Mouse (Mus musculus) kidney, embryonic 14.5 days (tissue): Measurements from ENCODE around the gene Fry. TPM values are rescaled to one million over a fixed set of nuclear protein-coding genes. Genes with fewer than 3 reads are reported as not detected.

Source experiments
- ATAC-seq: fragments of 200-750 bp; cut with Nextera tagmentation; 2 replicates; pipeline ENCODE4 v1.8.0; 2017; ENCODE audit warnings: moderate number of reproducible peaks, mild to moderate bottlenecking, moderate TSS enrichment, moderate library complexity; ENCODE audit not compliant: low FRiP score, low TSS enrichment
- H3K27ac ChIP-seq: fragments of 300-500 bp; sonication (generic); 2 replicates; pipeline ENCODE4 v1.5.1; 2014; ENCODE audit warnings: low read depth, mild to moderate bottlenecking, low read length, moderate library complexity, mixed read lengths
- H3K27me3 ChIP-seq: fragments of 300-500 bp; sonication (generic); 2 replicates; pipeline ENCODE4 v1.6.1; 2014; ENCODE audit warnings: mild to moderate bottlenecking, low read length; ENCODE audit not compliant: control insufficient read depth, insufficient read depth
- H3K36me3 ChIP-seq: fragments of 300-500 bp; sonication (generic); 2 replicates; pipeline ENCODE4 v1.6.1; 2014; ENCODE audit warnings: low read length, mixed read lengths; ENCODE audit not compliant: control insufficient read depth, insufficient read depth
- H3K4me1 ChIP-seq: fragments of 300-500 bp; sonication (generic); 2 replicates; pipeline ENCODE4 v1.6.1; 2014; ENCODE audit warnings: low read length, mixed read lengths; ENCODE audit not compliant: control insufficient read depth, insufficient read depth
- H3K4me2 ChIP-seq: fragments of 300-500 bp; sonication (generic); replicated peaks from 2 replicates; pipeline ENCODE4 v1.6.1; 2014; ENCODE audit warnings: low read depth, mild to moderate bottlenecking, low read length
- H3K4me3 ChIP-seq: fragments of 300-500 bp; sonication (generic); 2 replicates; pipeline ENCODE4 v1.5.1; 2014; ENCODE audit warnings: mild to moderate bottlenecking, low read length
- H3K9ac ChIP-seq: fragments of 300-500 bp; sonication (generic); 2 replicates; pipeline ENCODE4 v1.6.1; 2014; ENCODE audit warnings: low read depth, mild to moderate bottlenecking, low read length, moderate library complexity
- H3K9me3 ChIP-seq: fragments of 300-500 bp; sonication (generic); 2 replicates; pipeline ENCODE4 v1.6.1; 2016; ENCODE audit warnings: low read length; ENCODE audit not compliant: control insufficient read depth
- WGBS: fragments of 180-500 bp; shearing (Covaris S2); extraction: QIAGEN DNeasy Blood & Tissue Kit; methylation state at CpG from one replicate; pipeline ENCODE4 v1.1.7; 2014; 5-methylcytosine and 5-hydroxymethylcytosine counted together
- polyA plus RNA-seq: library from polyadenylated mRNA; unstranded; fragments of >200 nt; fragmentation: Nextera tagmentation; extraction: Ambion mirVana; gene quantifications from 2 replicates; pipeline ENCODE4 v1.2.1, GENCODE M21; 2014

Fry gene
- polyA plus RNA-seq, 1 experiment from 2014 or later: 8.0 TPM

- 56% methylated on average over 8 of the region's 8 CpGs for WGBS
- peak; percentile 84 for ATAC-seq
- Histone ChIP-seq H3K27me3 (no peaks in the 10 kb centered on the region), H3K4me1 (peaks cover 13% of the 10 kb centered on the region), H3K9ac (no peak overlapping the region), H3K4me3 (no peak overlapping the region), H3K36me3 (no peaks in the 10 kb centered on the region), H3K4me2 (no peak overlapping the region), H3K27ac (peak overlapping the region; percentile 74), H3K9me3 (no peaks in the 10 kb centered on the region)
These were observed 290.5 kb downstream of the Fry start for GRCm38 (mm10) chr5:150408979-150409378.

GRCm38 (mm10) chr5:150409451-150410045 is 291.1 kb downstream of the Fry start:
- H3K27me3 ChIP-seq: no peaks in the 10 kb centered on the region
- H3K4me2 ChIP-seq: no peak overlapping the region
- WGBS: 15% methylated on average over 15 of the region's 15 CpGs
- peaks cover 13% of the 10 kb centered on the region for H3K4me1 ChIP-seq
- H3K9ac ChIP-seq: no peak overlapping the region
- H3K9me3 ChIP-seq: peaks cover under 1% of the 10 kb centered on the region; the same call in 1 of the 2 replicates
- no peak overlapping the region for H3K4me3 ChIP-seq
- peaks cover 3% of the 10 kb centered on the region; the same call in 1 of the 2 replicates for H3K36me3 ChIP-seq
- peak; percentile 48 for ATAC-seq
- H3K27ac ChIP-seq: peak overlapping the region; percentile 74

- Histone ChIP-seq H3K4me3 (no peak overlapping the region), H3K4me1 (peaks cover 9% of the 10 kb centered on the region), H3K9ac (no peak overlapping the region), H3K4me2 (no peak overlapping the region), H3K9me3 (peaks cover 5% of the 10 kb centered on the region; the same call in 1 of the 2 replicates), H3K36me3 (peaks cover 5% of the 10 kb centered on the region; the same call in 1 of the 2 replicates), H3K27me3 (no peaks in the 10 kb centered on the region), H3K27ac (no peak overlapping the region)
- no peak for ATAC-seq
- 76% methylated on average over 12 of the region's 12 CpGs for WGBS
These were observed 294.5 kb downstream of the Fry start for GRCm38 (mm10) chr5:150412750-150413450.

- Histone ChIP-seq H3K9me3 (peaks cover 5% of the 10 kb centered on the region; the same call in 1 of the 2 replicates), H3K4me2 (no peak overlapping the region), H3K27me3 (no peaks in the 10 kb centered on the region), H3K4me1 (no peaks in the 10 kb centered on the region; the same call in 1 of the 2 replicates), H3K9ac (no peak overlapping the region), H3K4me3 (no peak overlapping the region), H3K36me3 (peaks cover 5% of the 10 kb centered on the region; the same call in 1 of the 2 replicates), H3K27ac (no peak overlapping the region)
- no peak for ATAC-seq
These were observed 296.4 kb downstream of the Fry start for GRCm38 (mm10) chr5:150414823-150415222.

GRCm38 (mm10) chr5:150417223-150417622 is 298.8 kb downstream of the Fry start:
- no peak for ATAC-seq
- peaks cover 5% of the 10 kb centered on the region; the same call in 1 of the 2 replicates for H3K9me3 ChIP-seq
- H3K4me3 ChIP-seq: no peak overlapping the region
- H3K4me2 ChIP-seq: no peak overlapping the region
- no peaks in the 10 kb centered on the region for H3K4me1 ChIP-seq
- no peaks in the 10 kb centered on the region for H3K27me3 ChIP-seq
- peaks cover 5% of the 10 kb centered on the region; the same call in 1 of the 2 replicates for H3K36me3 ChIP-seq
- no peak overlapping the region for H3K9ac ChIP-seq
- no peak overlapping the region for H3K27ac ChIP-seq
- WGBS: 100% methylated on average over 2 of the region's 2 CpGs

GRCm38 (mm10) chr5:150418035-150418434 is 299.6 kb downstream of the Fry start:
- 44% methylated on average over 6 of the region's 6 CpGs for WGBS
- H3K4me2 ChIP-seq: no peak overlapping the region
- H3K27me3 ChIP-seq: no peaks in the 10 kb centered on the region
- peaks cover 5% of the 10 kb centered on the region; the same call in 1 of the 2 replicates for H3K36me3 ChIP-seq
- H3K9me3 ChIP-seq: peaks cover 5% of the 10 kb centered on the region; the same call in 1 of the 2 replicates
- no peak overlapping the region for H3K27ac ChIP-seq
- H3K4me3 ChIP-seq: no peak overlapping the region
- ATAC-seq: no peak
- H3K9ac ChIP-seq: no peak overlapping the region
- no peaks in the 10 kb centered on the region for H3K4me1 ChIP-seq

- H3K9me3 ChIP-seq: no peaks in the 10 kb centered on the region
- H3K4me3 ChIP-seq: no peak overlapping the region
- H3K4me1 ChIP-seq: no peaks in the 10 kb centered on the region
- H3K9ac ChIP-seq: no peak overlapping the region
- H3K4me2 ChIP-seq: no peak overlapping the region
- no peaks in the 10 kb centered on the region for H3K27me3 ChIP-seq
- ATAC-seq: no peak
- WGBS: 77% methylated on average over 5 of the region's 5 CpGs
- H3K36me3 ChIP-seq: no peaks in the 10 kb centered on the region
- no peak overlapping the region for H3K27ac ChIP-seq
These were observed 306.6 kb downstream of the Fry start for GRCm38 (mm10) chr5:150425038-150425437.

GRCm38 (mm10) chr5:150426595-150426994 is 308.1 kb downstream of the Fry start:
- no peak overlapping the region for H3K9ac ChIP-seq
- H3K27ac ChIP-seq: no peak overlapping the region
- no peaks in the 10 kb centered on the region for H3K4me1 ChIP-seq
- no peaks in the 10 kb centered on the region for H3K9me3 ChIP-seq
- WGBS: 66% methylated on average over 3 of the region's 3 CpGs
- H3K27me3 ChIP-seq: no peaks in the 10 kb centered on the region
- H3K4me2 ChIP-seq: no peak overlapping the region
- no peak for ATAC-seq
- H3K4me3 ChIP-seq: no peak overlapping the region
- H3K36me3 ChIP-seq: no peaks in the 10 kb centered on the region

GRCm38 (mm10) chr5:150431286-150431685 is 312.8 kb downstream of the Fry start:
- no peaks in the 10 kb centered on the region; the same call in 1 of the 2 replicates for H3K36me3 ChIP-seq
- no peak overlapping the region for H3K4me3 ChIP-seq
- no peaks in the 10 kb centered on the region for H3K4me1 ChIP-seq
- no peak overlapping the region for H3K9ac ChIP-seq
- no peak overlapping the region for H3K27ac ChIP-seq
- no peak overlapping the region for H3K4me2 ChIP-seq
- peaks cover 5% of the 10 kb centered on the region; the same call in 1 of the 2 replicates for H3K9me3 ChIP-seq
- 95% methylated on average over 7 of the region's 7 CpGs for WGBS
- no peak for ATAC-seq
- H3K27me3 ChIP-seq: no peaks in the 10 kb centered on the region
